Mouse (Mus musculus): ENCODE measurements at regions not wholly inside any gene's neighbourhood (a gene's known extent, or its start where the extent isn't known, plus 50 kb on each side); places are given as distances from the start of the nearest gene placed in this dataset.

- TF ChIP-seq CTCF (IDR thresholded peaks at IDR 0.05; ENCODE audit: low read depth) = no peak
- no peak for TF ChIP-seq EP300 (optimal IDR thresholded peaks at IDR 0.05)
Measured at GRCm38 (mm10) chr16:24204064-24204730, 189.1 kb upstream of the Lpp start.

Measured in stomach, postnatal 0 days (tissue).